Mouse (Mus musculus) retina, adult 2 months (tissue): ENCODE data around the gene Gm11554.
"Not testable (repeated sequence)": the region's sequence is repeated elsewhere in the genome, so short reads cannot be mapped to it uniquely, and the experiment has no call there.

Experiments
- DNase-seq: peaks from one replicate; pipeline ENCODE4 v3.0.0-alpha.2; 2012; ENCODE audit warnings: low read depth, low spot score

The Gm11554 gene

GRCm38 (mm10) chr11:99804346-99804745, at the start of gene Gm11554:
Gene Gm11554 (minus strand): TSS chr11:99804446.
- not testable (repeated sequence) for DNase-seq

GRCm38 (mm10) chr11:99851508-99851907, 47.3 kb upstream of the Gm11554 start, which contains the start of gene Krtap4-16:
Gene Krtap4-16 (minus strand): TSS chr11:99851608.
- DNase-seq: no peak

- DNase-seq: no peak
Observed at GRCm38 (mm10) chr11:99846746-99847145, 42.5 kb upstream of the Gm11554 start.

GRCm38 (mm10) chr11:99842185-99842584, 37.9 kb upstream of the Gm11554 start:
- no peak for DNase-seq

- no peak for DNase-seq
Observed at GRCm38 (mm10) chr11:99837966-99838365, 33.7 kb upstream of the Gm11554 start, which contains the start of gene 2300003K06Rik. Gene 2300003K06Rik (minus strand): TSS chr11:99838066.

GRCm38 (mm10) chr11:99815566-99815965, 11.3 kb upstream of the Gm11554 start, which contains the start of gene Gm11564:
Gene Gm11564 (minus strand): TSS chr11:99815666.
- DNase-seq: not testable (repeated sequence)

- not testable (repeated sequence) for DNase-seq
Observed at GRCm38 (mm10) chr11:99809792-99810191, 5.5 kb upstream of the Gm11554 start, which contains the start of gene Krtap4-13. Gene Krtap4-13 (minus strand): TSS chr11:99809892.

GRCm38 (mm10) chr11:99798832-99799231, 5.4 kb downstream of the Gm11554 start, which contains the start of gene Gm11569:
Gene Gm11569 (minus strand): TSS chr11:99798932.
- DNase-seq: not testable (repeated sequence)

- DNase-seq: no peak
Observed at GRCm38 (mm10) chr11:99793367-99793766, 10.9 kb downstream of the Gm11554 start, which contains the start of gene Gm11596. Gene Gm11596 (minus strand): TSS chr11:99793467.

- DNase-seq: not testable (repeated sequence)
Observed at GRCm38 (mm10) chr11:99784900-99785299, 19.3 kb downstream of the Gm11554 start, which contains the start of gene Krtap4-9. Gene Krtap4-9 (plus strand): TSS chr11:99785200.

- DNase-seq: no peak
Observed at GRCm38 (mm10) chr11:99780604-99781003, 23.6 kb downstream of the Gm11554 start, which contains the start of gene Krtap4-8. Gene Krtap4-8 (minus strand): TSS chr11:99780704.

GRCm38 (mm10) chr11:99778401-99778800, 25.8 kb downstream of the Gm11554 start:
- DNase-seq: no peak

GRCm38 (mm10) chr11:99772813-99773212, 31.4 kb downstream of the Gm11554 start, which contains the start of gene Gm11595:
Gene Gm11595 (minus strand): TSS chr11:99772913.
- not testable (repeated sequence) for DNase-seq

GRCm38 (mm10) chr11:99768410-99768809, 35.8 kb downstream of the Gm11554 start:
- no peak for DNase-seq

GRCm38 (mm10) chr11:99758877-99759276, 45.4 kb downstream of the Gm11554 start:
- DNase-seq: no peak
